Mouse (Mus musculus): Measurements from ENCODE around the gene Cd19.

- TF ChIP-seq CTCF (IDR thresholded peaks at IDR 0.05; ENCODE audit: low read depth, low read length) (no peak), POLR2A (IDR thresholded peaks at IDR 0.05; ENCODE audit: insufficient read depth, low read length) (no peak)
These were observed 46.3 kb downstream of the Cd19 start for GRCm38 (mm10) chr7:126368367-126368766.

All from ES-Bruce4 (cell line).